Mouse (Mus musculus) spleen, adult 2 months (tissue): ENCODE results near the gene Cdyl.

Experiments used
- CTCF ChIP-seq: fragments of 200-500 bp; IDR thresholded peaks from 2 replicates; pipeline ENCODE4 v1.5.1; 2011; ENCODE audit warnings: mild to moderate bottlenecking, inconsistent platforms; ENCODE audit not compliant: insufficient read depth, insufficient read length, insufficient replicate concordance; ENCODE audit errors: extremely low read depth
- POLR2A ChIP-seq: fragments of 200-500 bp; IDR thresholded peaks from 2 replicates; pipeline ENCODE4 v1.6.1; 2011; ENCODE audit warnings: low read depth, low read length, inconsistent platforms

- TF ChIP-seq POLR2A (no peak), CTCF (no peak)
Measured at GRCm38 (mm10) chr13:35755002-35755401, 95.4 kb downstream of the Cdyl start.
